ENCODE assay signal across 19 mouse cellular contexts in the genomic region with DNA sequence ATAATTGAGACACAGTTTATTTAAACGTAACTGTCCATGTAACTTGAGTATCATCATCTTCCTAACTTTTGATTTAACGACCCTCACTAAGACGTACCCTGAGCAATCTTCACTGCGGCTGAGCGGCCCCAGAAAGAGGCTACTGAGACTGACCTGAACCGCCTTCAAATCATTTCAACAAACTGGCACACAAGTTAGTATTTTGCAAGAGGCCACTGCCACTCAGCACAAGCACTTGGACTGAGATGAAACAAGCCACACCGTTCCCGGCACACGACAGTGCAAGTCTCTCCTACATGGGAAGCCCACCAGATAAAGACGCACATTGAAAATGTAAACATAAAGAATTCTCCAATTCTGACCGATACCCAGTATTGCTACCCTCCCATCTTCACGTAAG. TPM values are rescaled to one million over a fixed set of nuclear protein-coding genes. Genes with fewer than 3 reads are reported as not detected.
"Had no signal": no experiment of that assay in that cellular context is flagged by ENCODE, and none has a peak within 500 bp of the region (broad histone marks: within the 10 kb centered on the region; RNA-seq: fewer than 3 reads in every experiment).

No protein-coding gene starts in this region.

- DNase-seq: kidney, adult 8-10 months; kidney, postnatal 10 days; kidney, postnatal 36 days; layer of hippocampus, postnatal 36 days; lung, embryonic 14.5 days; midbrain, embryonic 14.5 days; thymus, adult 18-20 months; thymus, postnatal 36 days had no signal

- H3K27me3 ChIP-seq: kidney, embryonic 15.5 days had no signal

- H3K9me3 ChIP-seq: kidney, embryonic 15.5 days had no signal

- H3K27ac ChIP-seq: kidney, embryonic 15.5 days; left cerebral cortex, adult 2 months; liver, embryonic 14.5 days had no signal

- H3K4me3 ChIP-seq: kidney, embryonic 15.5 days; left cerebral cortex, adult 2 months had no signal

- H3K9ac ChIP-seq: kidney, embryonic 15.5 days; liver, embryonic 14.5 days; lung, embryonic 14.5 days had no signal

- H3K4me2 ChIP-seq: kidney, embryonic 15.5 days; liver, embryonic 11.5 days; lung, embryonic 14.5 days; midbrain, embryonic 11.5 days had no signal

RNA-seq across cellular contexts. Expression of gene Bcl2l14, which starts 52.3 kb away (rescaled TPM):
- total RNA-seq: layer of hippocampus, adult 8-10 months; layer of hippocampus, postnatal 10 days; layer of hippocampus, postnatal 36 days; left cerebral cortex, adult 2 months; left cerebral cortex, postnatal 10 days; left cerebral cortex, postnatal 36 days; midbrain, postnatal 0 days had no signal
- polyA plus RNA-seq: midbrain, embryonic 11.5 days; midbrain, embryonic 14.5 days; midbrain, postnatal 0 days; neural tube, embryonic 11.5 days had no signal
